Mouse (Mus musculus) adrenal gland, postnatal 25 days (tissue): ENCODE data around the gene AI854703. TPM values are rescaled to one million over a fixed set of nuclear protein-coding genes. Genes with fewer than 3 reads are reported as not detected.

Experiments
- DNase-seq: peaks from one replicate; pipeline ENCODE4 v3.0.0; 2021; ENCODE audit warnings: mixed read lengths
- total RNA-seq: library from RNA; stranded (reverse); gene quantifications from 2 replicates; pipeline ENCODE4 v1.2.3, GENCODE M21; 2021

The AI854703 gene
- total RNA-seq, 1 experiment from 2014 or later: 3.4 TPM

- DNase-seq: no peak
Observed at GRCm38 (mm10) chr6:48658721-48659120, 32.2 kb downstream of the AI854703 start.

GRCm38 (mm10) chr6:48664750-48665149 is 38.2 kb downstream of the AI854703 start:
- no peak for DNase-seq

GRCm38 (mm10) chr6:48665471-48665870 is 38.9 kb downstream of the AI854703 start:
- no peak for DNase-seq

GRCm38 (mm10) chr6:48666159-48666586 is 39.6 kb downstream of the AI854703 start:
- no peak for DNase-seq

GRCm38 (mm10) chr6:48668022-48668421 is 41.5 kb downstream of the AI854703 start:
- DNase-seq: no peak

GRCm38 (mm10) chr6:48669446-48669969 is 42.9 kb downstream of the AI854703 start:
- no peak for DNase-seq

- no peak for DNase-seq
Observed at GRCm38 (mm10) chr6:48674291-48675058, 47.9 kb downstream of the AI854703 start.

- no peak for DNase-seq
Observed at GRCm38 (mm10) chr6:48675400-48675930, 48.9 kb downstream of the AI854703 start.

GRCm38 (mm10) chr6:48675931-48676859 is 49.6 kb downstream of the AI854703 start, which contains the start of gene Gimap9:
Gimap9 (plus strand) TSS chr6:48676129.
- no peak for DNase-seq

GRCm38 (mm10) chr6:48676860-48677415 is 50.4 kb downstream of the AI854703 start:
- no peak for DNase-seq

GRCm38 (mm10) chr6:48677492-48678345 is 51.2 kb downstream of the AI854703 start:
- DNase-seq: no peak

- DNase-seq: no peak
Observed at GRCm38 (mm10) chr6:48678391-48678790, 51.8 kb downstream of the AI854703 start.

- no peak for DNase-seq
Observed at GRCm38 (mm10) chr6:48679701-48680100, 53.1 kb downstream of the AI854703 start.

GRCm38 (mm10) chr6:48680421-48680820 is 53.9 kb downstream of the AI854703 start:
- DNase-seq: no peak

- DNase-seq: no peak
Observed at GRCm38 (mm10) chr6:48681472-48682090, 55.0 kb downstream of the AI854703 start.

GRCm38 (mm10) chr6:48682271-48682670 is 55.7 kb downstream of the AI854703 start:
- no peak for DNase-seq
